Mouse (Mus musculus) heart, adult 10 weeks (tissue): Measurements from ENCODE around the gene Gm8773. TPM values are rescaled to one million over a fixed set of nuclear protein-coding genes. Genes with fewer than 3 reads are reported as not detected.

ENCODE experiments used
- polyA plus RNA-seq: library from polyadenylated mRNA; stranded (reverse); fragments of 350-450 nt; fragmentation: Illumina TruSeq; extraction: RNeasy Lipid Tissue Mini Kit (QIAGEN cat#74804); gene quantifications from one replicate; pipeline ENCODE4 v1.2.3, GENCODE M21; 2014; ENCODE audit warnings: low read depth, low replicate concordance

The Gm8773 gene
- not detected for polyA plus RNA-seq

DNA sequence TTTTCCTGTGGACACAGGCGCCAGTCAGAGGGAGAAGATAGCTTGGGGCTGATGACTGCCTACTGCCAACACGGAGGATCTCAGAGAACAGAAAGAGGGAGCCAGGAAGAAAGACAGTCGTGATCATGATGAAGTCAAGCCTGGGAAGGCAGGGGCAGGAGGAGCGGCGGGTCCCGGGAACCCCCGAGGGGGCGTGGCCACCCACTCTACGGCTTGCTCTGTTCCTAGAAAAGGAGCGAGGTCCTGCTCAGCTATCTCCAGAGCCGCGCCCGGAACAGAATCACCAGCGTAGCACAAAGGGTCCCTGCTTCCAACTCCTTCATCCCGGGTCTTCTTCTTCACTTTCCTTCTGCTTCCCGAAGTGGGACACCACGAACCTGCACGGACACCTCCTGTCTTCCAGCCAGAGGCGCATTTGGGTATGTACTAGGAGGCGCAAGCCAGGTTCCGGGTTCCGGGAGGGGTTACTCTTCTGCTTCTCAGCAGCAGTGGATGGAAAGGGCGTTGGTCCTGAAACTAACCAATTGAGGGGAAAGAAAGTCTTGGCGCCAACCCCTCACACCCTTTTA is at the start of gene Gm8773:
Gene Gm8773 (plus strand): TSS at position 51 of the 569 bp plus-strand sequence.

DNA sequence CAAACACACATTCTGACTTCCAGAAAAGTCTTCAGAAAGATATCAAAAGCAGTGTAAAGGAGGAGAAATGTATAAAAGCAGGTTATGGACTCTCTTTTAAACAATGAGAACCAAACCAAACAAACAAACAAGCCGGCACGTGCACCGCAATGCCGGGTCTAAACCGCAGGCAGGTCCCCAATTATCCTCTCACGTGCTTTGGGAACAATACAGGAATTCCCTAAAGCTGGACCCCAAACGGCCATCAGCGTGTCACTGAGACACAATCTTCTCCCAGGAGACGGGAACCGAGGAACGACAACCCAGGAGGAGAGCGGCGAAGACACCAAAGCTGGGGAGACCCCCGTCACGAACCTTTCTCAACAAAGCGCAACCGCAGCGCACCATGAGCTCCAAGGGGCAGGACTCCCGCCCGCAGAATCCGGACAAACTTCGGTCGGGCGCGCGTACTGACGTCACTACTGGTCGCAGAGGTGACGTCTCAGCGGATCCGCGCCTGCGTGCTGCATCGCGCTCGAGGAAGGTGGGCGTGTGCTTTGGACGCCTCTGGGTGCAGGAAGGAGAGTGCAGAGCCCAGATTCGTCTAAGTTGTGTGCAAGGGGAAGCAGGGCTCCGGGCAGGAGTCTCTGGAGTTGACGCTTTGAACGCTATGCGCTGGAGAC is 14.4 kb upstream of the Gm8773 start, which contains the start of gene Gtpbp10:
Gene Gtpbp10 (minus strand): TSS at position 460 of the 662 bp plus-strand sequence.

Other genes starting within 250 kb of the Gm8773 start
- gene Cdk14, start 153.5 kb upstream of the Gm8773 start, polyA plus RNA-seq, result 4.1 TPM
- not detected for gene 1700015F17Rik, start 94.7 kb upstream of the Gm8773 start, polyA plus RNA-seq
- 21.3 TPM for gene Cldn12, start 58.8 kb upstream of the Gm8773 start, polyA plus RNA-seq
- 17.2 TPM for gene Gtpbp10, start 14.3 kb upstream of the Gm8773 start, polyA plus RNA-seq
- gene Cfap69, start 90.4 kb downstream of the Gm8773 start, polyA plus RNA-seq, result 1.1 TPM
- 0.71 TPM for gene Steap2, start 120.8 kb downstream of the Gm8773 start, polyA plus RNA-seq
- gene Steap1, start 175.5 kb downstream of the Gm8773 start, polyA plus RNA-seq, result not detected